Mouse (Mus musculus): ENCODE measurements around the gene Anapc7. TPM values are rescaled to one million over a fixed set of nuclear protein-coding genes. Genes with fewer than 3 reads are reported as not detected.
"Not testable (repeated sequence)": the region's sequence is repeated elsewhere in the genome, so short reads cannot be mapped to it uniquely, and the experiment has no call there.

Anapc7 gene
- polyA plus RNA-seq, 1 experiment from 2014 or later, result 50.5 TPM

DNA sequence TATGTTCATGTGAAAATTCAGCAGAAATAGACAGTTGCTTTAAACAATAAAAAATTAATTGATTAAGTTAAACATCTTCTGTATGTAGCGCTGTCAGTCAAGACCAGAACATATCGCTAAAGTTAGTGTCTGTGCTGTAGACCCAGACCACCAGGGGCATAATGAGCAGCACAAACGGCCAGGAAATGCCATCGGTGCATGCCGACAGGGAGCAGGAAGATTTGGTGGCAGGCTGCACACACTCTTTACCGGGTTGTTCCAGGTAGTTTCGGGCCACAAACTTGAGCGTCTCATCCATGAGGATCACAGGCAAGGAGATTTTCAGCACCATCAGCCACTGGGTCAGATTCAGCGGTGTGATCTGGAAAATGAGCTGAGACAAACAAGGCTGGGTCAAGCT lies 35.6 kb downstream of the Anapc7 start:
- peaks cover 100% of the 10 kb centered on the region for H3K36me3 ChIP-seq (replicated peaks)
- not testable (repeated sequence) for H3K27ac ChIP-seq; ATAC-seq (ENCODE audit: low FRiP score); H3K27me3 ChIP-seq; H3K9me3 ChIP-seq; H3K4me2 ChIP-seq; H3K4me1 ChIP-seq; H3K4me3 ChIP-seq (replicated peaks); H3K9ac ChIP-seq
- 84% methylated on average over 9 of the region's 9 CpGs for WGBS

DNA sequence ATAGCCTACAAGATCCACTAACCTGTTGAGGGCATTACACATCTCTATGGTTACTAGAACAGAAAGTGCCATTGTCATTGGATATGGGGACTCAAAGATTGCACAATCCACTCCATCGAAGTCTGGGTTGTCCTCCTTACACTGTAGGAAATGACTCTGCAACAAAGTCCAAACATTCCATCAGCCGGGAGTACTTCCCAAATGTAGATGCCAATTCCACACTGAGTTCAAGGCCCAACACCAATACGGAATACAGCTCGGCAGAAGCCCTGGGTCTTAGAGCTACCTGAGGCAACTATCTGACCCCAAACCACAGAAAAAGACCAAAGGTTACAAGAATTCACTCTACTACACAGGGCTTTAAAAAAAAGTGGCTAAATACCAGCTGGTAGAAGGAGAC lies 36.6 kb downstream of the Anapc7 start:
- Histone ChIP-seq H3K4me2 (no peak overlapping the region), H3K36me3 (replicated peaks) (peaks cover 100% of the 10 kb centered on the region), H3K9ac (no peak overlapping the region), H3K27ac (no peak overlapping the region), H3K4me3 (replicated peaks) (no peak overlapping the region), H3K27me3 (no peaks in the 10 kb centered on the region), H3K9me3 (no peaks in the 10 kb centered on the region), H3K4me1 (no peaks in the 10 kb centered on the region)
- no peak for ATAC-seq (ENCODE audit: low FRiP score)
- 94% methylated on average over 4 of the region's 4 CpGs for WGBS

DNA sequence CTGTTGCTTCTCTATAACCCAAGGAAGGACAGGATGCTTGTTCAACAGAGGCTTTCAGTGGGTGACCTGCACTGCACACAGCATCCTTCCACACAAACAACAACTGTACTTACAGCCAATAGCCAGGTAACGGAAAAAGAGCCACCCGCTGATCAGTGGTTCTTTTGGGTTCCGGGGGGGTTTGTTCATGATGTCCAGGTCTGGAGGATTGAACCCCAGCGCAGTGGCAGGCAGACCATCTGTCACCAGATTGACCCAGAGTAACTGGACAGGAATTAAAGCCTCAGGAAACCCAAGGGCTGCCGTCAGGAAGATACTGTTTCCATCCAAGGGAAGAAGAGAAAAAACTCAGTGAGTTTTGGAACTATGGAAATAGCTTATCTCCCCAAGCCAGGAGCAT lies 37.8 kb downstream of the Anapc7 start:
- no peaks in the 10 kb centered on the region for H3K4me1 ChIP-seq
- ATAC-seq (ENCODE audit: low FRiP score), result no peak
- no peak overlapping the region for H3K4me3 ChIP-seq (replicated peaks)
- H3K4me2 ChIP-seq, result no peak overlapping the region
- peaks cover 100% of the 10 kb centered on the region for H3K36me3 ChIP-seq (replicated peaks)
- WGBS, result 95% methylated on average over 5 of the region's 5 CpGs
- no peaks in the 10 kb centered on the region for H3K27me3 ChIP-seq
- no peaks in the 10 kb centered on the region for H3K9me3 ChIP-seq
- H3K27ac ChIP-seq, result no peak overlapping the region
- no peak overlapping the region for H3K9ac ChIP-seq

DNA sequence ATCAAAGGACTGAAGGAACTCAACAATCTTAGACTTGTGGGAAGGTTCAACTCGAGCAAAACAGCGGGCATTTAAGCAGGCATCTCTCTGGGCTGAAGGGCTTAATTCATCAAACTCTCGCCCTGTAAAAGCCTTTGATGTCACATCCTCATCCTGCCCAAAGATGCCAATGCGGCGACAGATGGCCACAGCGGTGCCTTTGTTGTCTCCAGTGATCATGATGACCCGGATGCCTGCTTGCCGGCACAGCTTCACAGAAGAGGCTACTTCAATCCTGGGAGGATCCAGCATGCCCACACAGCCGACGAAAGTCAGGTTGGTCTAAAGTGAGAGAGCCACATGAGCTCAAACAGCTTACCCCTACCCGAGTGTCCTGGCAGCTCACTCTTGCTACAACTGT lies 39.2 kb downstream of the Anapc7 start:
- WGBS, result 88% methylated on average over 11 of the region's 11 CpGs
- ATAC-seq (ENCODE audit: low FRiP score), result no peak

DNA sequence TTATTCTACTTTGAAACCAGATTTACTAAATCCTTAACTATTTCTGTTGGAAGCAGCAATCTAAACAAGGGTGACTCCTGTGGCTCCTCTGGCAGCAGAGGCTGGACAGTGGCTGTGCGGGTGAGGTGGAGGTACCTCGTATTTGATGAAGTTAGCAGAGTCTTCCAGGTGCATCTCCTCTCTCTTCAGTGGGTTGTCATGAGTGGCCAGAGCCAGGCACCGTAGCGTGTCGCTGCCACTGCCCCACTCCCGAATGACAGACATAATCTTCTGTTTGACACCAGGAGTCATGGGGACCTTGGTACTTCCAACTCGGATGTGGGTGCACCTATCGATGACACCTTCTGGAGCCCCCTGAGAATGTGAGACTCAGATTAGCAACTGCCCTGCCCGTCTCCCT lies 39.9 kb downstream of the Anapc7 start:
- Histone ChIP-seq H3K9me3 (no peaks in the 10 kb centered on the region), H3K36me3 (replicated peaks) (peaks cover 98% of the 10 kb centered on the region), H3K9ac (no peak overlapping the region), H3K27ac (no peak overlapping the region), H3K4me3 (replicated peaks) (no peak overlapping the region), H3K27me3 (no peaks in the 10 kb centered on the region), H3K4me2 (no peak overlapping the region), H3K4me1 (no peaks in the 10 kb centered on the region)
- 92% methylated on average over 9 of the region's 9 CpGs for whole genome bisulfite sequencing
- ATAC-seq (ENCODE audit: low FRiP score), result no peak

More for the DNA sequence above, 39.2 kb downstream of the Anapc7 start:
- H3K36me3 ChIP-seq (replicated peaks), result peaks cover 98% of the 10 kb centered on the region
- no peaks in the 10 kb centered on the region for H3K4me1 ChIP-seq
- no peak overlapping the region for H3K9ac ChIP-seq
- no peaks in the 10 kb centered on the region for H3K9me3 ChIP-seq
- H3K4me3 ChIP-seq (replicated peaks), result no peak overlapping the region
- no peak overlapping the region for H3K4me2 ChIP-seq
- no peak overlapping the region for H3K27ac ChIP-seq
- H3K27me3 ChIP-seq, result no peaks in the 10 kb centered on the region

DNA sequence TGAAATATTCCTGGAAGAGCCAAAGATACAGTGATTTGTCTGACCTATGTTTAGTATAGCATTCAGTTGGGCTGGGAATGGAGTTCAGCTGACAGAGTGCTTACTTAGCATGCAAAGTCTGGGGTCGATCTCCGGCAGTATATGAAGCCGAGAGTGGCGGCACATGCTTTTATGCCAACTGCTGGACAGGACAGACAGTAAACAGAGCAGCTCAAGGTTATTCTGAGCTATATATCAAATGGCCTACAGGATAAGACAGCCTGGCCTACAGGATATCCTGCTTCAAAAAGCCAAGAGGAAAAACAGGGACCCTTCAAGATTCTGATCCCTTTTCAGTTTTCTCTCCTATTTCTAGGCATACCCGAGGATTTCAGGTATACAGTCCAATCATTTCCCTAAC lies 50.2 kb downstream of the Anapc7 start:
- H3K4me2 ChIP-seq, result no peak overlapping the region
- H3K27me3 ChIP-seq, result no peaks in the 10 kb centered on the region
- no peaks in the 10 kb centered on the region for H3K4me1 ChIP-seq
- no peak for ATAC-seq (ENCODE audit: low FRiP score)
- no peak overlapping the region for H3K9ac ChIP-seq
- no peaks in the 10 kb centered on the region for H3K9me3 ChIP-seq
- 89% methylated on average over 5 of the region's 5 CpGs for WGBS
- H3K4me3 ChIP-seq (replicated peaks), result no peak overlapping the region
- no peak overlapping the region for H3K27ac ChIP-seq
- peaks cover 69% of the 10 kb centered on the region for H3K36me3 ChIP-seq (replicated peaks)

DNA sequence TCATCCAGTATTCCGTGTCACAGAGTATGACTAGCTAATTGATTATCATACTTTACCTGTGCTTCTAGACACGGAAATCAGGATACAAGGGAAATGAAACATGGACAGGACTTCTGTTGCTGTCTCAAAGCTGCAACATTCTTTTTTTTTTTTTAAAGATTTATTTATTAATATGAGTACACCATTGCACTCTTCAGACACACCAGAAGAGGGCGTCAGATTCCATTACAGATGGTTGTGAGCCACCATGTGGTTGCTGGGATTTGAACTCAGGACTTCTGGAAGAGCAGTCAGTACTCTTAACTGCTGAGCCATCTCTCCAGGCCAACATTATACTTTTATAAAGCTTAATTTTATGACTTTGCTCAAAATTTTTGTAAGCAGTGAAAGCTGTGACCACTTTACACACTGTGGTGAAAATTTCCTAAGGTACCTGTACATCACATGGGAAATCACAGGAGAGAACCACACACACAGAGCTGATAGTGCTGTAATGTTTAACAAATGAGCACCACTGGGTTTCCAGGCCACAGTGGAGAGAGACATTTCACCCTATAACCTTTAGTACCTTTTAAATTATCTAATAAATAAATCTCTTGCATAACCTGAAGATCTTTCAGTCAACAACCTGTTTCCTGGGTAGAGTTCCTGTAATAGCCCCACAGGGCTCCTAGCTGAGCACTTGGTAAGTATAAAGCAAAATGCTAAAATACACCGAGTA lies 53.3 kb downstream of the Anapc7 start:
- 88% methylated on average over 4 of the region's 4 CpGs for WGBS
- Histone ChIP-seq H3K4me3 (replicated peaks) (no peak overlapping the region), H3K4me1 (no peaks in the 10 kb centered on the region), H3K9ac (no peak overlapping the region), H3K9me3 (no peaks in the 10 kb centered on the region), H3K36me3 (replicated peaks) (peaks cover 52% of the 10 kb centered on the region), H3K27ac (no peak overlapping the region), H3K4me2 (no peak overlapping the region), H3K27me3 (no peaks in the 10 kb centered on the region)
- no peak for ATAC-seq (ENCODE audit: low FRiP score)

DNA sequence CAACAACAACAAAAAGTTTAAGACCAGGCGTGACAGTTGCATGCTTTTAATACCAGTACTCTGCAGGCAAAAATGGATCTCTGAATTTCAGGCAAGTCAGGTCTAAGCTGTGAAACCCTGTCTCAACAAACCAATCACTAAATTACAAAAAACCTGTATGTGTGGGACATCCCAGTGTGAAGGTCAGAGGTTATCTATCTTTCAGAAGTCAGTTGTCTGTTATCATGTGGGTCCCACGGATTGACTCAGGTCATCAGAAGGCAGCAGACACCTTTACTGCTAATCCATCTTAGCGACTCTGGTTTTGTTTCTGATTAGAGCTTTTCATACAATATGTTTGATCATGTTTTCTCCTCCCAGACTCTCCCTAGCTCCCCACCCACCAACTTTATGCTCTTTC lies 54.6 kb downstream of the Anapc7 start:
- no peak for ATAC-seq (ENCODE audit: low FRiP score)
- Histone ChIP-seq H3K9me3 (no peaks in the 10 kb centered on the region), H3K4me1 (no peaks in the 10 kb centered on the region), H3K9ac (no peak overlapping the region), H3K27ac (no peak overlapping the region), H3K27me3 (no peaks in the 10 kb centered on the region), H3K36me3 (replicated peaks) (peaks cover 50% of the 10 kb centered on the region), H3K4me3 (replicated peaks) (no peak overlapping the region), H3K4me2 (no peak overlapping the region)
- 88% methylated on average over 3 of the region's 3 CpGs for WGBS

DNA sequence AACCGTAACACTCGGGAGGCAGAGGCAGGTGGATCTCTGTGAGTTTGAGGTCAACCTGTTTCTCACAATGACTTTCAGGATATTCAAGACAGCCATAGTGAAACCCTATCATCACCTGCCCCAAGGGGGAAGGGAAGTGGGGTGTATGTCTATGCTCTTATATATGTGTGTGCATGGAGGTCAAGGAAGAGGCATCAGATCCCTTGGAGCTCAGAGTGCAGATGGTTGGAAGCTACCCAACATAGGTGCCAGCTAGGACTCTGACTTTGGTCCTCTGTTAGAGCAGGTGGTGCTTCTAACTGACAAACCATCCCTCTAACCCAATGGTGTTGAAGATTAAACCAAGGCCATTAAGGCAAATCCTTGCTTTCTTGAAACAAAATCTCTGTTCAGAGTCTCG lies 56.0 kb downstream of the Anapc7 start:
- no peak for ATAC-seq (ENCODE audit: low FRiP score)
- Histone ChIP-seq H3K9ac (no peak overlapping the region), H3K4me2 (no peak overlapping the region), H3K36me3 (replicated peaks) (peaks cover 50% of the 10 kb centered on the region), H3K27me3 (no peaks in the 10 kb centered on the region), H3K27ac (no peak overlapping the region), H3K4me1 (no peaks in the 10 kb centered on the region), H3K9me3 (no peaks in the 10 kb centered on the region), H3K4me3 (replicated peaks) (no peak overlapping the region)
- WGBS, result 89% methylated on average over 3 of the region's 3 CpGs

DNA sequence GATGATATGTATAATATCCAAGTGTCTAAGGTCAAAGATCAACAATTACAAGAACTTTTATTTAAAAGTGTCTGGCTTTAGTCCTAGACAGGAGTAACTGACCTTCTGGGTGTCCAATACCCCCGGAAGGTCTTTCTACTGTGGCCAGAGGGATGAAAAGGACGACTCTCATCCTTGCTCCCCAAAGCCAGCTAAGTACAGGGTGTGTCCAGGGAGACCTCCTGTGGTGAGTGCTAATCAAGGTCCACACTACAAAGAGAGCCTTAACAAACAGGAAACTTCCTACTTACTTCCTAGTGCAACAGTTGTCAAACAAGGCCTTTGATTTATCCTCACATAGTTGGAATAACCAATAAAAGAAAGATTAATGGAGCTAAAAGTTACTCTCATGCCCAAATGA lies 57.6 kb downstream of the Anapc7 start:
- Histone ChIP-seq H3K4me1 (no peaks in the 10 kb centered on the region), H3K9ac (no peak overlapping the region), H3K9me3 (no peaks in the 10 kb centered on the region), H3K36me3 (replicated peaks) (peaks cover 59% of the 10 kb centered on the region), H3K27ac (no peak overlapping the region), H3K4me2 (no peak overlapping the region), H3K4me3 (replicated peaks) (no peak overlapping the region), H3K27me3 (no peaks in the 10 kb centered on the region)
- ATAC-seq (ENCODE audit: low FRiP score), result no peak
- WGBS, result 49% methylated on average over 2 of the region's 2 CpGs

DNA sequence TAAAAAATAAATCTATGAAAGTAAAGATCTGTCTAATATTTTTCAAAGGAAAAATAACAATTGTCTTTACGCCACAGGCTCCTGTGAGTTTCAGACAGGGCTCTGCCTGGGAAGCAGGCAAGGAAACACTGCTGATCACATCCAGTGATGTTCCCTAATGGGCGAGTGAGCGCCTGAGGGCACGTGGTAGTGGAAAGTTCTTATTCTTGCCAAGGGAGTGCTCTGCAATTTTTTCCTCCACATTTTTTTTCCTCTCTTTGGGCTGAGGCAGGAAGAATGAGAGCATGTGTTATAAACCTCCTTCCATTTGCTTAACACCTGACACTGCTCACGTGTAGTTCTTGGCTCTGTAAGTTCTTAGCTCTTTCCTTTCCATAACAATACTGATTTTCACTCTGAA lies 60.4 kb downstream of the Anapc7 start:
- Histone ChIP-seq H3K4me1 (no peaks in the 10 kb centered on the region), H3K36me3 (replicated peaks) (peaks cover 73% of the 10 kb centered on the region), H3K27me3 (no peaks in the 10 kb centered on the region), H3K4me3 (replicated peaks) (no peak overlapping the region), H3K27ac (no peak overlapping the region), H3K4me2 (no peak overlapping the region), H3K9ac (no peak overlapping the region), H3K9me3 (no peaks in the 10 kb centered on the region)
- WGBS, result 87% methylated on average over 5 of the region's 5 CpGs
- no peak for ATAC-seq (ENCODE audit: low FRiP score)

DNA sequence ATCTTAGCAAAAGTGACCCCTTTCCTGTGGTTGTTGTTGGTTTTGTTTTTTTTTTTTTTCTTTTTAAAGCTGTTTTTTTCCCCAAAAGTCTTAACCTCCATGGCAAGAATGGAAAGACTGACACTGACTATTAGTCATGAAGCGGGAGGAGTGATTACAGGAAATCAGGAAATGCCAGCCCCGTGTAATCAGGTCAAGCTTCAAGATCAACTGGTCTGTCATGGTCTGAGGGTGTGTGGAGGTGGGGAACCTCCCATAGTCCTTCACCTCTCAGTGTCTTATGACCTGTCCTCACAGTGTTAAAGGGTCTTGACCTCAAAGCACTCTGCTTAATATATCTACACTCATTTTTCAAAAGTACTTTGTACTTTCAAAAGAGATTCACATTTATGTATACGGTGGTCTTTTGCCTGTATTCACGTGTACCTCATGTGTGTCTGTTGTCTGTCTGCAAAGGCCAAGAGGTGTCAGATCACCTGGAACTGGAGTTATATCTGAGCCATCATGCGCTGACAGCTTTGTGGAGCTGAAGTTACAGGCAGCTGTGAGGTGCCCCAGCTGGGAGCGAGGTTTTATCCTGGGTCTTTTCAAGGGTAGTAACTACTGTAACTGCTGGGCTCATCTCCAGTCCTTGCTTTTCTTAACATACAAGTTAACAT lies 61.4 kb downstream of the Anapc7 start:
- Histone ChIP-seq H3K4me1 (no peaks in the 10 kb centered on the region), H3K36me3 (replicated peaks) (peaks cover 70% of the 10 kb centered on the region), H3K4me3 (replicated peaks) (no peak overlapping the region), H3K27me3 (no peaks in the 10 kb centered on the region), H3K9ac (no peak overlapping the region), H3K4me2 (no peak overlapping the region), H3K9me3 (no peaks in the 10 kb centered on the region), H3K27ac (no peak overlapping the region)
- ATAC-seq (ENCODE audit: low FRiP score), result no peak
- 92% methylated on average over 6 of the region's 6 CpGs for WGBS

DNA sequence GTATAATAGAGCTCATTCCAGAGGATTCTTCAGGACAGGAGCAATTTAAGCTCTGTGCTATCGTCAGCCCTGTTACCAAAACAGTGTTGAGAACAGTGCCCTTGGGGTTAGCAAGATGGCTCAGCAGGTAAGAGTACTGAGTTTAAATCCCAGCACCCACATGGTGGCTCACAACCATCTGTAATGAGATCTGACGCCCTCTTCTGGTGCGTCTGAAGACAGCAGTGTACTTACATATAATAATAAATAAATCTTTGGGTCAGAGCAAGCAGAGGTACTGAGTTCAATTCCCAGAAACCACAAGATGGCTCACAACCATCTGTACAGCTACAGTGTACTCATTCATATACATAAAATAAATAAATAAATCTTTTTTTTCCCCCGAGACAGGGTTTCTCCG lies 64.8 kb downstream of the Anapc7 start:
- peaks cover 87% of the 10 kb centered on the region for H3K36me3 ChIP-seq (replicated peaks)
- WGBS, result 83% methylated on average over 5 of the region's 5 CpGs
- H3K9ac ChIP-seq; H3K9me3 ChIP-seq; H3K4me1 ChIP-seq; H3K4me2 ChIP-seq; H3K4me3 ChIP-seq (replicated peaks); H3K27ac ChIP-seq; H3K27me3 ChIP-seq; ATAC-seq (ENCODE audit: low FRiP score): not testable (repeated sequence)

Measured in forebrain, embryonic 12.5 days (tissue).